Mouse (Mus musculus) heart, postnatal 0 days (tissue): Measurements from ENCODE around the gene Gm6871. TPM values are rescaled to one million over a fixed set of nuclear protein-coding genes. Genes with fewer than 3 reads are reported as not detected.
"Not testable (repeated sequence)": the region's sequence is repeated elsewhere in the genome, so short reads cannot be mapped to it uniquely, and the experiment has no call there.

Experiments
- ATAC-seq: fragments of 200-750 bp; cut with Nextera tagmentation; 2 replicates; pipeline ENCODE4 v1.8.0; 2017; ENCODE audit warnings: low read depth, moderate number of reproducible peaks, moderate library complexity; ENCODE audit not compliant: insufficient read depth
- DNase-seq: peaks from one replicate; pipeline ENCODE4 v3.0.0-alpha.2; 2016; ENCODE audit warnings: low spot score
- H3K27ac ChIP-seq: fragments of 300-500 bp; sonication (generic); 2 replicates; pipeline ENCODE4 v1.5.1; 2014; ENCODE audit warnings: low read depth, mild to moderate bottlenecking
- H3K27me3 ChIP-seq: fragments of 300-500 bp; sonication (generic); 2 replicates; pipeline ENCODE4 v1.6.1; 2014; ENCODE audit warnings: low read length, mixed read lengths; ENCODE audit not compliant: control insufficient read depth, insufficient read depth
- H3K36me3 ChIP-seq: fragments of 300-500 bp; sonication (generic); replicated peaks from 2 replicates; pipeline ENCODE4 v1.6.1; 2014; ENCODE audit warnings: low read length, mixed read lengths; ENCODE audit not compliant: control insufficient read depth, insufficient read depth
- H3K4me1 ChIP-seq: fragments of 300-500 bp; sonication (generic); 2 replicates; pipeline ENCODE4 v1.6.1; 2014; ENCODE audit warnings: antibody characterized with exemption; ENCODE audit not compliant: control insufficient read depth, insufficient read depth
- H3K4me2 ChIP-seq: fragments of 300-500 bp; sonication (generic); 2 replicates; pipeline ENCODE4 v1.6.1; 2014; ENCODE audit warnings: low read depth, mild to moderate bottlenecking, low read length, moderate library complexity
- H3K4me3 ChIP-seq: fragments of 300-500 bp; sonication (generic); 2 replicates; pipeline ENCODE4 v1.5.1; 2014; ENCODE audit warnings: low read depth, low read length
- H3K9ac ChIP-seq: fragments of 300-500 bp; sonication (generic); replicated peaks from 2 replicates; pipeline ENCODE4 v1.6.1; 2014; ENCODE audit warnings: low read depth, low read length, mixed read lengths
- H3K9me3 ChIP-seq: fragments of 300-500 bp; sonication (generic); replicated peaks from 2 replicates; pipeline ENCODE4 v1.6.1; 2016; ENCODE audit warnings: low read length; ENCODE audit not compliant: control insufficient read depth
- CTCF ChIP-seq: IDR thresholded peaks from 2 replicates; pipeline ENCODE4 v1.5.1; 2016; ENCODE audit warnings: antibody characterized with exemption, control low read depth, low read depth
- EP300 ChIP-seq: IDR thresholded peaks from 2 replicates; pipeline ENCODE4 v1.6.1; 2016; ENCODE audit warnings: antibody characterized with exemption, low read depth
- WGBS: fragments of 180-500 bp; shearing (Covaris S2); extraction: QIAGEN DNeasy Blood & Tissue Kit; methylation state at CpG from one replicate; pipeline ENCODE4 v1.1.7; 2014; 5-methylcytosine and 5-hydroxymethylcytosine counted together
- polyA plus RNA-seq: library from polyadenylated mRNA; unstranded; fragments of >200 nt; fragmentation: Nextera tagmentation; extraction: Ambion mirVana; gene quantifications from 2 replicates; pipeline ENCODE4 v1.2.1, GENCODE M21; 2015
- total RNA-seq: library from RNA; depleted of rRNA; stranded (reverse); fragments of >200 nt; gene quantifications from 2 replicates; pipeline ENCODE4 v1.2.3, GENCODE M21; 2014; ENCODE audit warnings: low replicate concordance

The Gm6871 gene
- total and polyA plus RNA-seq, 2 experiments from 2014 or later, result not detected

- no peak for DNase-seq
- Histone ChIP-seq H3K27me3 (no peaks in the 10 kb centered on the region), H3K4me2 (peak overlapping the region; percentile 79), H3K4me3 (peak overlapping the region; percentile 66), H3K9me3 (no peaks in the 10 kb centered on the region), H3K27ac (peak overlapping the region; percentile 56; the same call in 1 of the 2 replicates), H3K9ac (peak overlapping the region; percentile 61; the same call in 1 of the 2 replicates), H3K36me3 (no peaks in the 10 kb centered on the region), H3K4me1 (no peaks in the 10 kb centered on the region)
- 40% methylated on average over 5 of the region's 5 CpGs for WGBS
- ATAC-seq, result no peak
- TF ChIP-seq EP300 (no peak), CTCF (no peak)
These were observed 25.2 kb upstream of the Gm6871 start for GRCm38 (mm10) chr7:41598615-41599014.

- H3K9me3 ChIP-seq, H3K4me2 ChIP-seq, H3K4me1 ChIP-seq, H3K4me3 ChIP-seq, H3K27ac ChIP-seq, H3K9ac ChIP-seq, H3K27me3 ChIP-seq, ATAC-seq, H3K36me3 ChIP-seq, DNase-seq: not testable (repeated sequence)
These were observed 14.4 kb upstream of the Gm6871 start for GRCm38 (mm10) chr7:41587831-41588230.

GRCm38 (mm10) chr7:41582028-41582427, 8.6 kb upstream of the Gm6871 start:
- no peak for DNase-seq
- Histone ChIP-seq H3K4me1 (no peaks in the 10 kb centered on the region), H3K27me3 (no peaks in the 10 kb centered on the region), H3K36me3 (no peaks in the 10 kb centered on the region), H3K27ac (no peak overlapping the region), H3K4me3 (no peak overlapping the region), H3K9ac (no peak overlapping the region), H3K4me2 (no peak overlapping the region), H3K9me3 (0 out of 2 replicates have a peak, but pooled peaks cover 1% of the 10 kb centered on the region)
- TF ChIP-seq EP300 (no peak), CTCF (no peak)
- no peak for ATAC-seq

- H3K9ac ChIP-seq, result no peak overlapping the region
- no peak overlapping the region for H3K4me3 ChIP-seq
- H3K4me1 ChIP-seq, result no peaks in the 10 kb centered on the region
- H3K4me2 ChIP-seq, result no peak overlapping the region
- no peaks in the 10 kb centered on the region for H3K27me3 ChIP-seq
- no peaks in the 10 kb centered on the region for H3K36me3 ChIP-seq
- DNase-seq (no peak), ATAC-seq (no peak)
- TF ChIP-seq CTCF (no peak), EP300 (no peak)
- no peak overlapping the region for H3K27ac ChIP-seq
- 78% methylated on average over 2 of the region's 2 CpGs for WGBS
- no peaks in the 10 kb centered on the region for H3K9me3 ChIP-seq
These were observed 4.5 kb upstream of the Gm6871 start for GRCm38 (mm10) chr7:41577956-41578355.

GRCm38 (mm10) chr7:41560681-41561080, 12.8 kb downstream of the Gm6871 start:
- DNase-seq, result no peak
- H3K4me1 ChIP-seq, result no peaks in the 10 kb centered on the region
- no peak overlapping the region for H3K4me3 ChIP-seq
- no peak overlapping the region for H3K9ac ChIP-seq
- 62% methylated on average over 8 of the region's 8 CpGs for WGBS
- TF ChIP-seq EP300 (no peak), CTCF (no peak)
- no peak for ATAC-seq
- no peaks in the 10 kb centered on the region for H3K36me3 ChIP-seq
- no peak overlapping the region for H3K4me2 ChIP-seq
- no peak overlapping the region for H3K27ac ChIP-seq
- no peaks in the 10 kb centered on the region for H3K27me3 ChIP-seq
- 0 out of 2 replicates have a peak, but pooled peaks cover 4% of the 10 kb centered on the region for H3K9me3 ChIP-seq

- Histone ChIP-seq H3K27me3 (no peaks in the 10 kb centered on the region), H3K4me1 (no peaks in the 10 kb centered on the region), H3K9ac (no peak overlapping the region), H3K4me2 (no peak overlapping the region), H3K4me3 (no peak overlapping the region), H3K9me3 (no peaks in the 10 kb centered on the region), H3K36me3 (no peaks in the 10 kb centered on the region), H3K27ac (no peak overlapping the region)
- TF ChIP-seq CTCF, result no peak
- TF ChIP-seq EP300, result no peak
- DNase-seq (no peak), ATAC-seq (no peak)
- 83% methylated on average over 3 of the region's 3 CpGs for WGBS
These were observed 60.8 kb downstream of the Gm6871 start for GRCm38 (mm10) chr7:41512672-41513071.
